8 mouse cellular contexts compared by ENCODE assay signal in the genomic region with DNA sequence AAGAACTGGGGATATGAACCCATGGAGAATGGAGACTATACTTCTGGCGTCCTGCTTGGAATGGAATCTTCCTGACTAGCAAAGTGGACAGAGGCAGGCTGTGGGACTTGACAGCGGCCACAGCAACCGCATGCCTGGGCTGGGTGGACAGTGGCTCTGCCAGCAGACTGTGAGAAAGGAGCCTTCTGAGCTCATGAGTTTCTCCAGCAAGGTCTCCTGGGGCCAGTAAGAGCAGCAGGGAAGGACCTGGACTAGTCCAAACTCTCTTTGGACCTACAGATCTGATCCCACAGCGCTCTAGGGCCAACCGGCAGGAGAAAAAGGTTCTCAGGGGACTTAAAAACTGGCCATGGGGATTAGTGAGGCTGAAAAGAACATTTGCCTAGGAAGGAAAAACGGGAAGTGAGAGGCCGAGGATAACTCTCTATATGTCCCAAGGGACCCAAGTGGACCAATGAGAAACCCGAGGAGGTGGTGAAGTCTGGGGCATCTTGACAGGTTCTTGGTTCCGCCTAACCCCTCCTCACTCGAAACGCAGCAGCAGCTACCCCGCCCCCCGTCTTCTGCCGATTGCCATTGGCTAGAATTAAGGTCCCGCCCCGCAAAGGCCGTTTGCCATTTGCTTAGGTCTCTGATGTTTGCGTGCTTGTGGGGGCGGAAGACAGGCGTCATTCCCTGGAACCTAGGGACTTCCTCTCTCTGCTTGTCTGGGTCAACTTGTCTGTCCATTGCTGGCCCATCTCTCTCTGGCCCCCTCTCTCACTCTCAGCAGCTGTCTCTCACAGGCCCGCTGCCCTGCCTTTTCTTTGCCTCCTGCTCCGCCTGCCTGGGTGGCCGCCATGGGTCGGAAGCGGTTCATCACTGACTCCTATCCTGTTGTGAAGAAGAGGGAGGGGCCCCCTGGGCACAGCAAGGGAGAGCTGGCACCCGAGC. TPM values are rescaled to one million over a fixed set of nuclear protein-coding genes. Genes with fewer than 3 reads are reported as not detected.
DNase-seq lines count a peak whose midpoint lies in the region; ATAC-seq and TF ChIP-seq lines count a peak whose summit lies in the region.

A gene (plus strand): TSS at position 647 of the 933 bp plus-strand sequence.

- DNase-seq in c-Kit-negative CD71-positive TER-119-positive erythroid progenitor cells, embryonic 14.5 days (ENCODE audit: low read depth, low spot score) = peak; percentile 72
- peak; percentile 94 for DNase-seq in fibroblast of lung, adult 2 months (ENCODE audit: low read depth)
- peak; percentile 99 to 100 for DNase-seq in kidney, postnatal 25 days
- peak; percentile 81 to 85 (median 84) for DNase-seq in liver, embryonic 14.5 days (ENCODE audit: low read depth in 3 of 3, low spot score in 3 of 3)
- DNase-seq in neural tube, embryonic 11.5 days (ENCODE audit: low spot score) = peak; percentile 88
- DNase-seq in stomach, postnatal 0 days (ENCODE audit: low spot score) = peak; percentile 95

- no peak for TF ChIP-seq CTCF in liver, embryonic 14.5 days (IDR thresholded peaks at IDR 0.05; ENCODE audit: low read depth)
- no peak for TF ChIP-seq CTCF in stomach, postnatal 0 days (IDR thresholded peaks at IDR 0.05; ENCODE audit: low read depth)

- H3K27me3 ChIP-seq in heart, embryonic 14.5 days (ENCODE audit: control insufficient read depth, insufficient read depth, low read length) = peaks cover 13% of the 10 kb centered on the region
- H3K27me3 ChIP-seq in liver, embryonic 14.5 days (ENCODE audit: control insufficient read depth, insufficient read depth, low read length) = peaks cover 2% of the 10 kb centered on the region; the same call in 1 of the 2 replicates
- H3K27me3 ChIP-seq in neural tube, embryonic 11.5 days (ENCODE audit: control insufficient read depth, insufficient read depth, low read length) = no peaks in the 10 kb centered on the region
- no peaks in the 10 kb centered on the region for H3K27me3 ChIP-seq in stomach, postnatal 0 days (ENCODE audit: control insufficient read depth, insufficient read depth, low read length)

- peak within 1 kb of the TSS; percentile 73 to 85 for H3K27ac ChIP-seq in heart, embryonic 14.5 days (replicated peaks in 1 of 2; ENCODE audit: control insufficient read depth in 1 of 2, insufficient read depth in 1 of 2, low read depth in 2 of 2, low read length in 2 of 2)
- H3K27ac ChIP-seq in liver, embryonic 14.5 days = peak within 1 kb of the TSS; percentile 72
- H3K27ac ChIP-seq in neural tube, embryonic 11.5 days (ENCODE audit: low read depth, low read length) = no peak within 1 kb of the TSS
- peak within 1 kb of the TSS; percentile 87 for H3K27ac ChIP-seq in stomach, postnatal 0 days (replicated peaks)

- H3K4me2 ChIP-seq in heart, embryonic 14.5 days (ENCODE audit: low read length) = peak within 1 kb of the TSS; percentile 68
- H3K4me2 ChIP-seq in liver, embryonic 14.5 days (ENCODE audit: low read depth) = peak within 1 kb of the TSS; percentile 82
- H3K4me2 ChIP-seq in neural tube, embryonic 11.5 days (ENCODE audit: low read depth) = peak within 1 kb of the TSS; percentile 74
- H3K4me2 ChIP-seq in stomach, postnatal 0 days (replicated peaks; ENCODE audit: low read depth) = peak within 1 kb of the TSS; percentile 69

- H3K4me1 ChIP-seq in heart, embryonic 14.5 days (ENCODE audit: control insufficient read depth in 2 of 2, insufficient read depth in 2 of 2, low read length in 2 of 2) = peaks cover 4 to 5% of the 10 kb centered on the region in 2 experiments
- peaks cover 5 to 13% of the 10 kb centered on the region in 2 experiments; a peak in 3 of 4 replicates for H3K4me1 ChIP-seq in liver, embryonic 14.5 days (replicated peaks; ENCODE audit: control insufficient read depth in 2 of 2, insufficient read depth in 2 of 2, low read length in 1 of 2)
- H3K4me1 ChIP-seq in neural tube, embryonic 11.5 days (ENCODE audit: control insufficient read depth, insufficient read depth, low read length) = peaks cover 3% of the 10 kb centered on the region; the same call in 1 of the 2 replicates
- H3K4me1 ChIP-seq in stomach, postnatal 0 days (replicated peaks; ENCODE audit: control insufficient read depth, insufficient read depth) = peaks cover 3% of the 10 kb centered on the region; the same call in 1 of the 2 replicates

- peak within 1 kb of the TSS; percentile 53 to 77 for H3K4me3 ChIP-seq in heart, embryonic 14.5 days (ENCODE audit: control insufficient read depth in 1 of 2, insufficient read depth in 1 of 2, low read depth in 1 of 2, low read length in 2 of 2)
- peak within 1 kb of the TSS; percentile 68 to 95 for H3K4me3 ChIP-seq in liver, embryonic 14.5 days (ENCODE audit: insufficient read depth in 1 of 2, low read depth in 2 of 2, low read length in 2 of 2)
- H3K4me3 ChIP-seq in neural tube, embryonic 11.5 days (ENCODE audit: low read depth, low read length) = peak within 1 kb of the TSS; percentile 46
- H3K4me3 ChIP-seq in stomach, postnatal 0 days (ENCODE audit: low read depth, low read length) = peak within 1 kb of the TSS; percentile 47

- no peaks in the 10 kb centered on the region for H3K36me3 ChIP-seq in heart, embryonic 14.5 days (ENCODE audit: control insufficient read depth, insufficient read depth, low read length)
- H3K36me3 ChIP-seq in liver, embryonic 14.5 days (replicated peaks; ENCODE audit: control insufficient read depth, insufficient read depth, low read depth) = no peaks in the 10 kb centered on the region
- H3K36me3 ChIP-seq in neural tube, embryonic 11.5 days (ENCODE audit: control insufficient read depth, insufficient read depth, low read length) = no peaks in the 10 kb centered on the region
- H3K36me3 ChIP-seq in stomach, postnatal 0 days (ENCODE audit: control insufficient read depth, insufficient read depth, low read length) = no peaks in the 10 kb centered on the region

- peak within 1 kb of the TSS; percentile 73 for H3K9ac ChIP-seq in heart, embryonic 14.5 days (ENCODE audit: low read length)
- peak within 1 kb of the TSS; percentile 63 for H3K9ac ChIP-seq in liver, embryonic 14.5 days (replicated peaks)
- peak within 1 kb of the TSS; percentile 57 for H3K9ac ChIP-seq in neural tube, embryonic 11.5 days (ENCODE audit: low read length)
- H3K9ac ChIP-seq in stomach, postnatal 0 days (ENCODE audit: low read length) = peak within 1 kb of the TSS; percentile 66

- 7% methylated on average over 26 of the region's 26 CpGs for WGBS in heart, embryonic 14.5 days
- WGBS in liver, embryonic 14.5 days (ENCODE audit: insufficient replicate concordance) = 12% methylated on average over 26 of the region's 26 CpGs
- WGBS in neural tube, embryonic 11.5 days = 14% methylated on average over 26 of the region's 26 CpGs
- 9% methylated on average over 26 of the region's 26 CpGs for WGBS in stomach, postnatal 0 days

- TF ChIP-seq EP300 in liver, embryonic 14.5 days (IDR thresholded peaks at IDR 0.05; ENCODE audit: low read depth) = no peak
- no peak for TF ChIP-seq EP300 in stomach, postnatal 0 days (optimal IDR thresholded peaks at IDR 0.05)

- peak; percentile 84 for ATAC-seq in CD4-positive, CD25-positive, alpha-beta regulatory T cell, adult 4 months
- ATAC-seq in heart, embryonic 14.5 days (ENCODE audit: insufficient number of reproducible peaks, insufficient read depth, low FRiP score, low read depth) = peak; percentile 84
- ATAC-seq in liver, embryonic 14.5 days (ENCODE audit: insufficient read depth) = peak; percentile 86
- peak; percentile 89 for ATAC-seq in neural tube, embryonic 11.5 days (ENCODE audit: insufficient read depth, low FRiP score, low TSS enrichment)
- peak; percentile 86 for ATAC-seq in stomach, postnatal 0 days (ENCODE audit: low FRiP score, low TSS enrichment)

- no peaks in the 10 kb centered on the region for H3K9me3 ChIP-seq in heart, embryonic 14.5 days (ENCODE audit: control insufficient read depth, low read length)
- no peaks in the 10 kb centered on the region for H3K9me3 ChIP-seq in liver, embryonic 14.5 days (ENCODE audit: control insufficient read depth, low read length)
- no peaks in the 10 kb centered on the region for H3K9me3 ChIP-seq in neural tube, embryonic 11.5 days (ENCODE audit: control insufficient read depth, low read length)
- no peaks in the 10 kb centered on the region for H3K9me3 ChIP-seq in stomach, postnatal 0 days (ENCODE audit: control insufficient read depth, low read length)

RNA-seq across cellular contexts. Expression of the gene that starts here (rescaled TPM):
- 100 to 1,000 TPM; 117 to 127 TPM for polyA plus RNA-seq in CD4-positive, CD25-positive, alpha-beta regulatory T cell, adult 4 months (2017; shearing (Covaris generic))
- polyA plus RNA-seq in heart, embryonic 14.5 days (2014; fragmentation: Nextera tagmentation; extraction: Ambion mirVana) = 20.9 and 26.8 TPM in 2 replicates
- polyA plus RNA-seq in liver, embryonic 14.5 days (2012; rRNA removed) = 15.2 and 15.9 TPM in 2 replicates
- polyA plus RNA-seq in liver, embryonic 14.5 days (2014; fragmentation: Nextera tagmentation; extraction: Ambion mirVana) = 12.9 and 13.1 TPM in 2 replicates
- polyA plus RNA-seq in neural tube, embryonic 11.5 days (2014; fragmentation: Nextera tagmentation; extraction: Ambion mirVana) = 14.7 and 15.2 TPM in 2 replicates
- 42.8 and 45.0 TPM in 2 replicates for polyA plus RNA-seq in stomach, postnatal 0 days (2015; fragmentation: Nextera tagmentation; extraction: Ambion mirVana)
